Mouse (Mus musculus) heart, postnatal 0 days (tissue): Measurements from ENCODE around the gene Vamp8.

ENCODE experiments used
- CTCF ChIP-seq: IDR thresholded peaks from 2 replicates; pipeline ENCODE4 v1.5.1; 2016; ENCODE audit warnings: antibody characterized with exemption, control low read depth, low read depth
- EP300 ChIP-seq: IDR thresholded peaks from 2 replicates; pipeline ENCODE4 v1.6.1; 2016; ENCODE audit warnings: antibody characterized with exemption, low read depth

- TF ChIP-seq CTCF (no peak), EP300 (no peak)
Measured at GRCm38 (mm10) chr6:72358086-72358764, 32.3 kb downstream of the Vamp8 start.
